Mouse (Mus musculus): ENCODE measurements around the gene Mthfd2. TPM values are rescaled to one million over a fixed set of nuclear protein-coding genes. Genes with fewer than 3 reads are reported as not detected.
A peak's percentile ranks its signal among the peaks of the same experiment; 100 is the strongest.

Mthfd2 gene
- polyA plus RNA-seq (2014; fragmentation: Nextera tagmentation; extraction: Ambion mirVana), result 119 and 120 TPM in 2 replicates

- Histone ChIP-seq H3K4me1 (replicated peaks; ENCODE audit: control insufficient read depth, insufficient read depth, low read length) (peaks cover 13% of the 10 kb centered on the region), H3K27me3 (replicated peaks; ENCODE audit: control insufficient read depth, insufficient read depth, low read length) (no peaks in the 10 kb centered on the region), H3K4me3 (ENCODE audit: low read depth, low read length) (peak within 1 kb of the TSS; percentile 89), H3K27ac (ENCODE audit: low read depth, low read length) (peak within 1 kb of the TSS; percentile 86), H3K9me3 (ENCODE audit: control insufficient read depth, low read length) (no peaks in the 10 kb centered on the region), H3K9ac (ENCODE audit: low read depth, low read length) (peak within 1 kb of the TSS; percentile 84), H3K36me3 (ENCODE audit: control insufficient read depth, insufficient read depth, low read length) (peaks cover 13% of the 10 kb centered on the region), H3K4me2 (peak within 1 kb of the TSS; percentile 89)
- peak; percentile 97 for ATAC-seq (replicated peaks; ENCODE audit: low FRiP score)
- DNase-seq (ENCODE audit: low spot score), result peak; percentile 93
- WGBS, result under 1% methylated on average over 65 of the region's 65 CpGs
Measured at GRCm38 (mm10) chr6:83325525-83326393, at the start of gene Mthfd2, which contains the start of gene Mob1a. Gene Mthfd2 (minus strand): TSS chr6:83325908. Gene Mob1a (plus strand): TSS chr6:83326016.

GRCm38 (mm10) chr6:83373704-83374300, 48.1 kb upstream of the Mthfd2 start:
- no peak overlapping the region for H3K27ac ChIP-seq (ENCODE audit: low read depth, low read length)
- H3K4me2 ChIP-seq, result no peak overlapping the region
- peaks cover 61% of the 10 kb centered on the region for H3K36me3 ChIP-seq (ENCODE audit: control insufficient read depth, insufficient read depth, low read length)
- H3K27me3 ChIP-seq (replicated peaks; ENCODE audit: control insufficient read depth, insufficient read depth, low read length), result no peaks in the 10 kb centered on the region
- H3K9ac ChIP-seq (ENCODE audit: low read depth, low read length), result no peak overlapping the region
- WGBS, result 80% methylated on average over 9 of the region's 9 CpGs
- H3K9me3 ChIP-seq (ENCODE audit: control insufficient read depth, low read length), result no peaks in the 10 kb centered on the region
- no peak overlapping the region for H3K4me3 ChIP-seq (ENCODE audit: low read depth, low read length)
- no peak for DNase-seq (ENCODE audit: low spot score)
- no peaks in the 10 kb centered on the region for H3K4me1 ChIP-seq (replicated peaks; ENCODE audit: control insufficient read depth, insufficient read depth, low read length)
- ATAC-seq (replicated peaks; ENCODE audit: low FRiP score), result no peak

GRCm38 (mm10) chr6:83371350-83371749, 45.6 kb upstream of the Mthfd2 start:
- H3K4me2 ChIP-seq, result no peak overlapping the region
- no peak overlapping the region for H3K9ac ChIP-seq (ENCODE audit: low read depth, low read length)
- no peaks in the 10 kb centered on the region for H3K27me3 ChIP-seq (replicated peaks; ENCODE audit: control insufficient read depth, insufficient read depth, low read length)
- no peak overlapping the region for H3K4me3 ChIP-seq (ENCODE audit: low read depth, low read length)
- no peak for DNase-seq (ENCODE audit: low spot score)
- ATAC-seq (replicated peaks; ENCODE audit: low FRiP score), result no peak
- 82% methylated on average over 3 of the region's 3 CpGs for WGBS
- no peak overlapping the region for H3K27ac ChIP-seq (ENCODE audit: low read depth, low read length)
- peaks cover 76% of the 10 kb centered on the region for H3K36me3 ChIP-seq (ENCODE audit: control insufficient read depth, insufficient read depth, low read length)
- no peaks in the 10 kb centered on the region for H3K4me1 ChIP-seq (replicated peaks; ENCODE audit: control insufficient read depth, insufficient read depth, low read length)
- H3K9me3 ChIP-seq (ENCODE audit: control insufficient read depth, low read length), result no peaks in the 10 kb centered on the region

GRCm38 (mm10) chr6:83370316-83370965, 44.7 kb upstream of the Mthfd2 start:
- Histone ChIP-seq H3K36me3 (ENCODE audit: control insufficient read depth, insufficient read depth, low read length) (peaks cover 71% of the 10 kb centered on the region), H3K9me3 (ENCODE audit: control insufficient read depth, low read length) (no peaks in the 10 kb centered on the region)

GRCm38 (mm10) chr6:83363075-83363474, 37.4 kb upstream of the Mthfd2 start:
- DNase-seq (ENCODE audit: low spot score), result no peak
- no peak for ATAC-seq (replicated peaks; ENCODE audit: low FRiP score)
- Histone ChIP-seq H3K4me2 (no peak overlapping the region), H3K9me3 (ENCODE audit: control insufficient read depth, low read length) (no peaks in the 10 kb centered on the region), H3K4me1 (replicated peaks; ENCODE audit: control insufficient read depth, insufficient read depth, low read length) (peaks cover 8% of the 10 kb centered on the region), H3K27ac (ENCODE audit: low read depth, low read length) (no peak overlapping the region), H3K27me3 (replicated peaks; ENCODE audit: control insufficient read depth, insufficient read depth, low read length) (no peaks in the 10 kb centered on the region), H3K9ac (ENCODE audit: low read depth, low read length) (no peak overlapping the region), H3K4me3 (ENCODE audit: low read depth, low read length) (no peak overlapping the region), H3K36me3 (ENCODE audit: control insufficient read depth, insufficient read depth, low read length) (peaks cover 34% of the 10 kb centered on the region)
- 86% methylated on average over 12 of the region's 12 CpGs for WGBS

More at GRCm38 (mm10) chr6:83370316-83370965, 44.7 kb upstream of the Mthfd2 start:
- Histone ChIP-seq H3K9ac (ENCODE audit: low read depth, low read length) (no peak overlapping the region), H3K27me3 (replicated peaks; ENCODE audit: control insufficient read depth, insufficient read depth, low read length) (no peaks in the 10 kb centered on the region), H3K4me1 (replicated peaks; ENCODE audit: control insufficient read depth, insufficient read depth, low read length) (no peaks in the 10 kb centered on the region), H3K4me2 (no peak overlapping the region), H3K4me3 (ENCODE audit: low read depth, low read length) (no peak overlapping the region), H3K27ac (ENCODE audit: low read depth, low read length) (no peak overlapping the region)
- DNase-seq (ENCODE audit: low spot score) (no peak), ATAC-seq (replicated peaks; ENCODE audit: low FRiP score) (no peak)
- WGBS, result 92% methylated on average over 21 of the region's 21 CpGs

GRCm38 (mm10) chr6:83361523-83362248, 36.0 kb upstream of the Mthfd2 start:
- H3K36me3 ChIP-seq (ENCODE audit: control insufficient read depth, insufficient read depth, low read length), result peaks cover 28% of the 10 kb centered on the region
- H3K27me3 ChIP-seq (replicated peaks; ENCODE audit: control insufficient read depth, insufficient read depth, low read length), result no peaks in the 10 kb centered on the region
- no peak overlapping the region for H3K4me3 ChIP-seq (ENCODE audit: low read depth, low read length)
- ATAC-seq (replicated peaks; ENCODE audit: low FRiP score), result peak; percentile 42; the same call in 1 of the 2 replicates
- H3K4me2 ChIP-seq, result no peak overlapping the region
- 56% methylated on average over 11 of the region's 11 CpGs for WGBS
- H3K9ac ChIP-seq (ENCODE audit: low read depth, low read length), result no peak overlapping the region
- no peaks in the 10 kb centered on the region for H3K9me3 ChIP-seq (ENCODE audit: control insufficient read depth, low read length)
- no peak overlapping the region for H3K27ac ChIP-seq (ENCODE audit: low read depth, low read length)
- peaks cover 11% of the 10 kb centered on the region for H3K4me1 ChIP-seq (replicated peaks; ENCODE audit: control insufficient read depth, insufficient read depth, low read length)
- DNase-seq (ENCODE audit: low spot score), result no peak

GRCm38 (mm10) chr6:83357436-83357835, 31.7 kb upstream of the Mthfd2 start:
- peaks cover 18% of the 10 kb centered on the region for H3K4me1 ChIP-seq (replicated peaks; ENCODE audit: control insufficient read depth, insufficient read depth, low read length)
- H3K27me3 ChIP-seq (replicated peaks; ENCODE audit: control insufficient read depth, insufficient read depth, low read length), result no peaks in the 10 kb centered on the region
- H3K4me3 ChIP-seq (ENCODE audit: low read depth, low read length), result no peak overlapping the region
- H3K9me3 ChIP-seq (ENCODE audit: control insufficient read depth, low read length), result no peaks in the 10 kb centered on the region
- no peak for DNase-seq (ENCODE audit: low spot score)
- H3K27ac ChIP-seq (ENCODE audit: low read depth, low read length), result no peak overlapping the region
- ATAC-seq (replicated peaks; ENCODE audit: low FRiP score), result no peak
- peaks cover 40% of the 10 kb centered on the region for H3K36me3 ChIP-seq (ENCODE audit: control insufficient read depth, insufficient read depth, low read length)
- H3K9ac ChIP-seq (ENCODE audit: low read depth, low read length), result no peak overlapping the region
- WGBS, result 93% methylated on average over 10 of the region's 10 CpGs
- no peak overlapping the region for H3K4me2 ChIP-seq

- Histone ChIP-seq H3K9me3 (ENCODE audit: control insufficient read depth, low read length) (no peaks in the 10 kb centered on the region), H3K9ac (ENCODE audit: low read depth, low read length) (no peak overlapping the region), H3K4me3 (ENCODE audit: low read depth, low read length) (no peak overlapping the region), H3K27ac (ENCODE audit: low read depth, low read length) (peak overlapping the region; percentile 42; the same call in 1 of the 2 replicates), H3K4me2 (no peak overlapping the region), H3K36me3 (ENCODE audit: control insufficient read depth, insufficient read depth, low read length) (peaks cover 40% of the 10 kb centered on the region), H3K4me1 (replicated peaks; ENCODE audit: control insufficient read depth, insufficient read depth, low read length) (peaks cover 20% of the 10 kb centered on the region), H3K27me3 (replicated peaks; ENCODE audit: control insufficient read depth, insufficient read depth, low read length) (no peaks in the 10 kb centered on the region)
- peak; percentile 83 for DNase-seq (ENCODE audit: low spot score)
- 24% methylated on average over 7 of the region's 7 CpGs for WGBS
- peak; percentile 50 for ATAC-seq (replicated peaks; ENCODE audit: low FRiP score)
Measured at GRCm38 (mm10) chr6:83356569-83357138, 30.9 kb upstream of the Mthfd2 start.

Data from liver, embryonic 11.5 days (tissue).